Mouse (Mus musculus) lung, postnatal 4 days (tissue): ENCODE data around the gene Glra3.
A peak's percentile ranks its signal among the peaks of the same experiment; 100 is the strongest.

Source experiments
- DNase-seq, 2 experiments: peaks; one replicate each; pipeline ENCODE4 v3.0.0; 2021

Gene Glra3

DNA sequence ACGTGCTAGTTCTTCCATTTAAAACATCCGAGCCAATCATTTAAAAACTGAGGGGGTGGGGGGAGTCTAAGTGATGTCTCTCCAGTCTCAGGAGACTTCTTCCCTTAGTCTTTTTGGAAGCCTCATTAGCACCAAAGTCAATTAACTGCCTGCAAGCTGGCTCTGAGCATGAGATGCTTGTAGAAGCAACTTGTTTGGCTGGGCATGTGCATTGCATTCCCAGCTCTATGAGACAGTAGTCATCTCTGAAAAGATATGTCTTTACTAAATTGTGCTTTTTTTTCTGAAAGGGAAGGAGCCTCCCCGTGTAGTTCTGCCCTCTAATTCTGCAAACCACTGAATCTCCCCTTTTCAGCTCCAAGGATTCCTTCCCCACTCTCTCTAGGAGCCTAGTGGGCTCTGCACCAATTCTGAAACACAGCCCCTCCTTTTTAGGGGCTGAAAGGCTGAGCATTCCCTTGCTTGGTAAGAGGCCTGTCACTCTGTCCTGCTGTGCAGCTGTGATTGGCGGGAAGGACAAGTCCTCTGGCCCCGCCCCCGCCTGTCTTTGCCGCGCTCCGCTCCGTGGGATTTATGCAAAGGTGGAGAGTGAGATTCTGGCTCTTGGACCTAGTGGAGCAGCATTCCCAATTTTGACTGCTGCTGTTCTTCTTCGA, at the start of gene Glra3:
Glra3 (plus strand) TSS at position 591 of the 656 bp plus-strand sequence.
- no peak for DNase-seq

DNA sequence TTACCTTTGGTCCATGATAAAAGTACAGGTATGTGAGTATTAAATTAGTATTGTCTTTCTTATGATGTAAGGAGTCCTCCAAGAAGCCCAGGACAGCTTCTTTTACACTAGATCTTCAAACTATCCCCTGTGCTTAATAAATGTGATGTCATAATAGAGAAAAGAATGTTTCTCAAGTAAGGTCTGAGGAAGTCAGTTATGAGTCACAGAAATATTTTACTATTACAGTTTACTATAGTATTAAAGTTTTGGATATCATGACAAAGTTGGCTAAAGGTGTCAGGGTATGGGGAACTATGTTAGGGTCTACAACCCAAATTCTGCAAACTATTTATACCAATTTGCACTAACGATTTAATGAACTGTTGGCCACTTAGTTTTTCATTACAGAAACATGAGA, 33.4 kb upstream of the Glra3 start, which contains the start of gene Adam29:
Adam29 (minus strand) TSS at position 101 of the 400 bp plus-strand sequence.
- DNase-seq, result no peak

DNA sequence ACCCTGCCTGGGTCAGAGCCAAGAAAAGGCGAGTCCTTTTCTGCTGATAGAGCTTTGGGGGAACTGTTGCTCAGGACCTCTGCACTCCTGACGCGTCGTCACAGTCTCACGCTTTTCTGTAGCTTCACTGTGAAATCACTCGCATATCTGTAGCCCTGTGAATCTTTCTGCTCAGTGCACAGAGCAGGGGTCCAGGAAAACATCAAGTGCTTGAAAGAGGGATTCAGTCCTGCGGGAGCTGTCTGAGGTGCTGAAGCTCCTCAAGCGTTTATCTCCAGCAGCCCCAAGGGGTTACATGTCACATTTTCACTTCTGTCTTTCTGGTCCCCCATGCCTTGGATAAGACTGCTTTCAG, 243 bp downstream of the Glra3 start:
- DNase-seq, result no peak

DNA sequence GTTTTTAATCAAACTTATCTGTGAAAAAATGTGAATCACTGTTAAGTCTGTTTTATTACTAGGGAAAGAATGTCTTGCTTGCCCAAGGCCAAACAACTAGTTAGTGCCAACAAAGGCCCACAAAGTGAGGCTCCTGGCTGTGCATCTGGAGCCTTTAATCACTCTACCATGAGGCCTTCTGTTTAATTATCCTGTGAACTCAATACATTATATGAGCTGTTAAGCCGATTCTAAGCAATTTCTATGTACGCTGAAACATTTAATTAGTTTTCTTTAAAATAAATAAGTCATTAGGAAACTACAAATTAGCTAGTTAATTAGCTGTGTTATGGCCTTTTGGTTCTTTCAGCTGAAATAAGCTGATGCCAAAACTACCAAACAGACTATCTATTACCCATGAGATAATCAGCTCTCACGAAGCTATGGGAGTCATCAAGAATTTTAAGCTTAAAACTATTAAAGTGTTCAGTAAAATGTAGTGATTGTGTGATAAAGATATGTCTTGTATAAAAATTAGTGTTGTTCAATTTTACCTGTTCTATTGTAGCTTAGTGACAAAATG, 24.6 kb downstream of the Glra3 start:
- DNase-seq, result no peak

DNA sequence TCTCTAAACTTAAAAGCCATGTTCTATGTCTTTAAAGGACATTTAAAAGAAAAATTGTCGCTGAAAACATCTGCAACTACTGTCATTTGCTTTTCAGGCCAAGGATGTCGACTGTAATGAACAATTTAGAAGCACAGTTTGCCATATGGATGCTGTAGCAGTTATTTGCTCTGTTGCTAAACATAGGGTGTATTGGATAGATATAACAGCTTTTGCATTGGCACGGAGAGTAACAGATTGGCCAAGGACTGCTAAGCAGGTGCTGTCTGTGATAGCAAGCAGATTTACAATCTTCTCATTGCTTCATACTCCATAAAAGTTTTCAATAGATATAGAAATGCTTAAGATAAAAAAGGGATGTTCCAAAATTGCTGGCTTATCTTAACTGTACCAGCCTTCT, 57.6 kb downstream of the Glra3 start:
- DNase-seq, result no peak

DNA sequence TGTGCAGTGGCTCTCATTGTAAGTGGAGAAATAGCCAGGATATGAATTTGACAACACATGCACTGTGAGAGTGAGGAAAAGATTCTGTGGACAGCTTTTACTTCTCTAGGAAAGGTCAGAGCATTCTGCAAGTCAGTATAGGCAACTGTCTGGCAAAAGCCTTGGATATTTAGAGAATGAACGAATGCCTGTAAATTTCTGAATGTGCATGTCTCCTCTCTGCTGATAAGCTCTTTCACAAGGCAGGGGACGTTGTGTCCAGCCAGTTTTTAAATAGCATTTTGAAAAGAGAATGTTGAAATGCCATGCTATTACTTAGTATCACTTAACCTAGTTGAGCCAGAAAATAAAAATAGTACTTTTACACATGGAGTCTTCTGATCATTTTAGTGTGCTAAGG, 114.1 kb downstream of the Glra3 start:
- no peak for DNase-seq

DNA sequence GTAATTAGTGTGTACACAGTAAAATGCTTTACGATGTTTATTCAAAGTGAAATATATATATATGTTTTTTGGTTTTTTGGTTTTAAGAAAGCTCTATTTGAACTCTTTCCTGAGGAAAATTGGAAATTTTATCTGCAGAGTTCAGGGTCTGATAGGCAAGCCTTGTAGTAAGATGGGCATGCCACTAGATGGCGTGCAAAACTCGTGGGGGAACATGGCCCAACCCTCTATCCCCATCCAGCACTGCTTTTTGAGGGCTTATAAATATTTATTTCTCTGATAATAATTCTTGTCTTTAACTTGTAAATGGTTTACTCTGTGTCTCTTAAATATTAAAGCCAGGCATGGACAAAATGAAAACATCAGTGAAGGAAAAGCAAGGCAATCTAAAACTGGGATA, 122.8 kb downstream of the Glra3 start:
- DNase-seq, result peak; percentile 35 to 52

DNA sequence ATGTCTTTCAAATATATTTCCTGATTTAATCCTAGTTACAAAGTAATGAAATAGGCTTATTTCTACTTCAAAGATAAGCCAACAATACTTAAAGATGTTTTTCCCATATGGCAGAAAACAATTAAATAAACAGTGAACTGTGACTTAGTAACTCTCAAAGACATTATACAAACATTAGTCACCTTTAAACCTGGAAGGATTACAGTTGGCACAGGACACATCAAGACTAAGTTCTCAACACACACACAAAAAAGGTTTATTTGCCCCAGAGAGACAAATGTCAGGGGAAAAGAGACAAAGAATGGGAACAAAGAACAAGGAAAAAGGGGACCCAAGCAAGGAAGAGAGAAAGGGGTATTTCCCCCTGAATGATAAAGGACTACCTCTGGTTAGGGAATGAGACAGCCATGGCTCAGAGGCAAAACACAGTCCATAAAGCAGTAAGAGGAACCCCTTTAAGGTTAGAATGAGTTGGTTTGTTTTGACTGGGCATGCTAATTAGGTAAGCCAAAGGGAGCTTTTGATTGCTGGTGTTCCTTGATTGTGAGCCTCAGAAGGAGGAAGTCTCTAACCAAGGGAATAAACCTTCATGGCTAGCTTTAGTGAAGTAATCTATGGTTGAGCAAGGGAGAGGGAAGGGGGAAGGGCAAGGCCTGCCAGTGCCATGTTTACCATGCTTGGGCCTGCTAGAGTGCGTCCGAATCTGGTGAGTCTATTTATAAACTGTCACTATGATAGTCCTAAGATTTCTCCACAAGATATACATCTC, 130.4 kb downstream of the Glra3 start:
- no peak for DNase-seq

DNA sequence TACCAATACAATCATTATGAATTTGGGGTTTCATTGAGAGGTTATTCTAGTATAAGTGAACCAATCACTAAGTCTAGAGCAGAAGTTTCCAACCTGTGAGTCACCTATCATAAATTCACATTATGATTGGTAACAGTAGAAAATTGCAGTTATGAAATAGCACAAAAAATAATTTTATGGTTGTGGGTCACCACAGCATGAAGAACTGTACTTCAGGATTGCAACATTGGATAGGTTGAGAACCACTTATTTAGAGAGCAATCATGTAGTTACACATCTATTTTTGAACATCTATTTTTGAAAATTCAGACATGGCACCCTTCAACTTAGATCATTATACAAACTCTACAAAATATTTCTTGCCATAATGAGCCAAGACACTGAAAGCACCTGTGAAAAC, 143.4 kb downstream of the Glra3 start:
- DNase-seq, result no peak

DNA sequence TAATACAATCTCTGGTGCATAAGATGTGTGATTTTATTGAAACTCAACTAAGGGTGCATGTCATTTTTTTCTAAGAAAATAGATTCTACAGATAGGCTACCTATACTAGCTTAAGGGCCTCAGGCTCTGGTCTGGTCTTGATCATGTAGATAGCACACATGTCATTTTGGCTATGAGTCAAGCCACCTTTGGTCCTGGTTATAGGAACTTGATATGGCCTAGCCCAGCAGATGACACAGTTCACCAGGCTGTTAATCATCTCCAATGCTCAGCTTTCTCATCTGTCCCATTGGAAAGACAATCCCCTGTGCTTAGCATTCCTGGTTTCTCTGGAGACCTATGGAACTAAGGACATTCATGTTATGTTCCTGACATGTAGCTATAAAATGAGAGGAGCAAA, 154.1 kb downstream of the Glra3 start:
- no peak for DNase-seq

DNA sequence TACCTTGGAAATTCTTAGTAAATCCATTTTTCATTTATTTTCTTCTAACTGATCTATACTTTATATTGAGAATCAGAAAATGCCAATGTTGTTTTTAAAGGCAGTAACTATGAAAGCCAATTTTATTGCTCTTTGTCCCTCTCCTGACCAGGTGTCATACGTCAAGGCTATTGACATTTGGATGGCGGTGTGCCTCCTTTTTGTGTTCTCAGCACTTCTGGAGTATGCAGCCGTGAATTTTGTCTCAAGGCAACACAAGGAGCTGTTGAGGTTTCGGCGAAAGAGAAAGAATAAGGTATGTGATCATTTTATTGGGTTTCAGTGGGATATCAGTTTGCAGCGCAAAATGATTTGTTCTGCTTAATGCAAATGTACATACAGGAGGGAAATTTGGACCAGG, 170.0 kb downstream of the Glra3 start:
- no peak for DNase-seq

DNA sequence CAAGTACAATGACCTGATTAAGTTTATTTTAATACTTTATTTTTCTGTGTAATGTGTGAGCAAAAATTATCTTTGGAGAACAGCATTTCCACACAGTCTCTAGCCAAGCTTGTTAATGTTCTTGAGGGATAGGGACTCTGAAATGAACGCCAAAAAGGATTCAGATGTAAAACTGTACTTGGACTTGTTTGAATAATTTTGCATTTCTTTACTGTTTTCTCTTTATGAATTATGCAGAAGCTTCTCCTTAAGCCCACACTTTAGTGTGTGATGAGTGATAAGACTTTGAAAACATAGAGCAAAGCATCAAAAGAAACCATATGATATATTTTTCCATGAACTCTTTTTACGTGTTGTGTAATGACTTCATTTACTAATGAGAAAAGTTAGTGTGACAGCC, 189.1 kb downstream of the Glra3 start:
- DNase-seq, result no peak

DNA sequence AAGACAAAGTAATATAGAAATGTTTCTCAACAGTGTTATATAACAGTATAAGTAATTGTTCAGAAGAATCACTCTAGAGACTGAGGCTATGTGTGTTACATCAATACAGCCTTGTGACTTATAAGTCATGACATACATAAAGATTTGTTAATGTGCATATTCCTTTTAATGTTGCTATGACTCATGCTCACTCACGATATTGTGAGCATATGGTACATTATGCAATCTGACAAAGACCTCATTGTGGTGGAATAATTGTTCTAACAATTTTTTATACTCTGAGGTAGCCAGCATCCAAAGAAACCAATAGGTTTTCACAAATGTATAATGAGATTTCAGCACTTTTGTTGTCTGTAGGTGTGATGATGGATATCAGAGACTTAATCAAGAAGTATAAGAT, 210.4 kb downstream of the Glra3 start:
- DNase-seq, result no peak

DNA sequence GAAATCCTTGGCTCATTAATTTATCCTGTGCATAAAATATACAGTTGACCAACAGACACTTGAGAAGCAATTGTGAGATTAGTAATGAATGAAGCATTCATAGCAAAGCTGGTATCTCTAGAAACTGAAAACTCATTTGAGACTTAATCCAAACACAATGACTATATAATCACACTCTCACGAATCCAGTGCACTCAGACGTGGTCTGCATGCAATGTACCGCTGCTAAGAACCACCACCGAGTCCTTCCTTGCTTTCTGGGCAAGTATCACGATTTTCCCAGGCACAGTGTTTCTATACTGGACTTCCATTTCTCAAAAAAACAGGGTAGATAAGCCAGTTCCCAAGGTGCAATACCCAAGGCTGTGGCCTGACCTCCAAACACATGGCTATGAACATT, 211.3 kb downstream of the Glra3 start:
- no peak for DNase-seq

DNA sequence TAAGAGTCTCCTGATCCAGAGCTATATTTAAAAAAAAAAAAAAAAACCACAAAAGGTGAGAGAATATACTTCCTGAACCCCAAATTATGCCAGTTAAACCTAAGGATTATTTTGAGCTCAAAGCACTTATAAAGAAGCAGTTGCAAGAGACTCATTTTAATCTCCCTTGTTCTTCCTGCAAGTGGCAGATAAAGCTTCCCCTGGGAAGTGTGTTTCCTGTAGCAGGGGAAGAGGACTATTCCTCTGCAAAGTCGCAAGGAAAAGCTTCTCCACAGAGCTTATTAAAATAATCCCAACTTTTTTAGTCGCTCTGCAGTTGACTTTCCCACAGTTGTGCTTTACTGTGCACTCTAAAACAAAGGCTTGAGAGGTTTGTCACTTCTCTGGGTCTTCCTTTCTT, 218.7 kb downstream of the Glra3 start:
- DNase-seq, result no peak
